8 mouse cellular contexts compared by ENCODE assay signal in the genomic region with DNA sequence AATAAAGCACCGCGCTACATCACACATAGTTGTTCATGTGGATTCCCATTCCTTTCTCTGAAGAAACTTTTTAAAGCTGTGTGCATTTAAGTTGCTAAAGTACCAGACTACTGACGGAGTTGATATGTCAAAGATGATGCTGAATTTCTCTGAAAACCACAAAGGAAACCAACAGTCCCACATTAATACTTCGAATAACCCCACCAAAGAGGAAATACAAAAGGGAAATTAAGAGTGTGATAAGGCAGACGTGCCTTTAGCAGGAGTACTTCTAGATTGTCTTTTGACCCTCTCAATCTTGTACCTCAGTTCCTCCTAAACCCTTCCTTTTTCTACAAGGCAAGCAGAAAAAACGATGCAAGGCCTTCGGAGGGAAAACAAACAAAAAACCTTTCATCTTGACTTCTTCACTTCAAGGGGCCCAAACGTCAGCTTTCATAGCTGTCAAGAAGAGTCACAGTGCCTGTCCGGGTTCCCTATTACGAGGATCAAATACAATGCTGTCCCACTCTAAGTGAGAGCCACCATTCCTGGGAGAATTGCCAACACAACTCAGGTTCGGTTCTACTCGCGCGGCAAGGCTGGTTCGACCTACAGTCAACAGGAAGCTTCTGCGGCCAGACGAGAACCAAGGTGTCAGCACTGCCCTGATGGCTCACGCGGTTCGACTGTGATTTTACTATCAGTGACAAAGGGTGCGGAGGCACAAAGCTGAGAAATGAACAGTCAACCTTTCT. TPM values are rescaled to one million over a fixed set of nuclear protein-coding genes. Genes with fewer than 3 reads are reported as not detected.
DNase-seq lines count a peak whose midpoint lies in the region; ATAC-seq and TF ChIP-seq lines count a peak whose summit lies in the region.

No protein-coding gene starts in this region.

- peak overlapping the region; percentile 67 for H3K4me3 ChIP-seq in cortical plate, adult 2 months (ENCODE audit: insufficient read depth, low read length)
- peak overlapping the region; percentile 74 for H3K4me3 ChIP-seq in heart, embryonic 11.5 days (ENCODE audit: low read depth, low read length)
- H3K4me3 ChIP-seq in kidney, postnatal 0 days (replicated peaks; ENCODE audit: low read depth, low read length), result peak overlapping the region; percentile 95
- H3K4me3 ChIP-seq in lung, embryonic 16.5 days (ENCODE audit: low read length), result peak overlapping the region; percentile 96

- peak overlapping the region; percentile 98 for H3K9ac ChIP-seq in heart, embryonic 11.5 days (ENCODE audit: low read depth, low read length)
- H3K9ac ChIP-seq in kidney, postnatal 0 days (ENCODE audit: low read depth, low read length), result peak overlapping the region; percentile 85
- peak overlapping the region; percentile 94 for H3K9ac ChIP-seq in lung, embryonic 16.5 days (ENCODE audit: low read length)

- 17% methylated on average over 21 of the region's 21 CpGs for WGBS in heart, embryonic 11.5 days (ENCODE audit: insufficient replicate concordance)
- WGBS in kidney, postnatal 0 days, result 15% methylated on average over 21 of the region's 21 CpGs
- 14% methylated on average over 21 of the region's 21 CpGs for WGBS in lung, embryonic 16.5 days

- no peaks in the 10 kb centered on the region for H3K36me3 ChIP-seq in heart, embryonic 11.5 days (ENCODE audit: control insufficient read depth, insufficient read depth, low read length)
- H3K36me3 ChIP-seq in kidney, postnatal 0 days (ENCODE audit: insufficient read depth, low read length), result no peaks in the 10 kb centered on the region
- no peaks in the 10 kb centered on the region for H3K36me3 ChIP-seq in lung, embryonic 16.5 days (ENCODE audit: control insufficient read depth, insufficient read depth, low read length)

- peak; percentile 19; the same call in 1 of the 2 replicates for ATAC-seq in heart, embryonic 11.5 days (replicated peaks; ENCODE audit: insufficient number of reproducible peaks, low FRiP score, low TSS enrichment)
- peak; percentile 26; the same call in 1 of the 2 replicates for ATAC-seq in kidney, postnatal 0 days (replicated peaks; ENCODE audit: low FRiP score, low read depth)
- ATAC-seq in lung, embryonic 16.5 days (ENCODE audit: low read depth), result peak; percentile 37

- intact Hi-C loops in heart, postnatal 25 days (cut with DNase I), result no loop called here

- DNase-seq in heart, adult 8-10 months (ENCODE audit: low spot score), result peak; percentile 52
- DNase-seq in heart, postnatal 25 days (ENCODE audit: low spot score), result no peak
- peak; percentile 54 for DNase-seq in MEL-GATA-1-ER (ENCODE audit: extremely low read depth, low read depth)
- DNase-seq in kidney, postnatal 0 days (ENCODE audit: low spot score), result peak; percentile 65
- DNase-seq in skeletal muscle tissue, adult 2 months (ENCODE audit: low read depth, low spot score), result peak; percentile 13

- H3K27me3 ChIP-seq in heart, embryonic 11.5 days (ENCODE audit: control insufficient read depth, insufficient read depth, low read length), result no peaks in the 10 kb centered on the region
- H3K27me3 ChIP-seq in kidney, postnatal 0 days (ENCODE audit: insufficient read depth, low read length), result no peaks in the 10 kb centered on the region
- no peaks in the 10 kb centered on the region for H3K27me3 ChIP-seq in lung, embryonic 16.5 days (ENCODE audit: control insufficient read depth, insufficient read depth, low read depth, low read length)

- H3K27ac ChIP-seq in cortical plate, adult 2 months (ENCODE audit: insufficient read depth, low read length), result peak overlapping the region; percentile 72; the same call in 1 of the 2 replicates
- peak overlapping the region; percentile 96 for H3K27ac ChIP-seq in heart, embryonic 11.5 days (ENCODE audit: low read depth, low read length)
- peak overlapping the region; percentile 95 for H3K27ac ChIP-seq in kidney, postnatal 0 days
- H3K27ac ChIP-seq in lung, embryonic 16.5 days (ENCODE audit: low read length), result peak overlapping the region; percentile 94

- no peak for TF ChIP-seq CTCF in cortical plate, adult 2 months (IDR thresholded peaks at IDR 0.05; ENCODE audit: extremely low read depth, insufficient read depth, low read length)
- TF ChIP-seq CTCF in kidney, postnatal 0 days (IDR thresholded peaks at IDR 0.05; ENCODE audit: low read depth), result no peak

- H3K4me1 ChIP-seq in cortical plate, adult 2 months (ENCODE audit: control insufficient read depth, insufficient read depth, low read length), result peaks cover 2% of the 10 kb centered on the region; the same call in 1 of the 2 replicates
- H3K4me1 ChIP-seq in heart, embryonic 11.5 days (ENCODE audit: control insufficient read depth, insufficient read depth, low read length), result peaks cover 11% of the 10 kb centered on the region
- H3K4me1 ChIP-seq in kidney, postnatal 0 days (replicated peaks; ENCODE audit: insufficient read depth, low read length), result 0 out of 2 replicates have a peak, but pooled peaks cover 5% of the 10 kb centered on the region
- peaks cover 11% of the 10 kb centered on the region for H3K4me1 ChIP-seq in lung, embryonic 16.5 days (replicated peaks; ENCODE audit: control insufficient read depth, insufficient read depth, low read length)

- H3K9me3 ChIP-seq in heart, embryonic 11.5 days (replicated peaks; ENCODE audit: control insufficient read depth, low read length), result no peaks in the 10 kb centered on the region
- no peaks in the 10 kb centered on the region for H3K9me3 ChIP-seq in kidney, postnatal 0 days (replicated peaks; ENCODE audit: low read length)
- H3K9me3 ChIP-seq in lung, embryonic 16.5 days (ENCODE audit: control insufficient read depth, low read length), result no peaks in the 10 kb centered on the region

- TF ChIP-seq POLR2A in cortical plate, adult 2 months (IDR thresholded peaks at IDR 0.05; ENCODE audit: extremely low read depth, insufficient read depth, low read length), result no peak

- H3K4me2 ChIP-seq in heart, embryonic 11.5 days, result peak overlapping the region; percentile 64
- H3K4me2 ChIP-seq in kidney, postnatal 0 days (ENCODE audit: low read length), result peak overlapping the region; percentile 78
- peak overlapping the region; percentile 80 for H3K4me2 ChIP-seq in lung, embryonic 16.5 days (ENCODE audit: low read depth, low read length)

RNA-seq across cellular contexts. Expression of gene Yes1, which starts 0.7 kb away (rescaled TPM):
- total RNA-seq in heart, adult 8-10 months (2022), result 10 to 100 TPM; 14.7 to 19.0 (median 17.0) TPM
- total RNA-seq in heart, postnatal 25 days (2021), result 10 to 100 TPM; 21.0 to 22.6 TPM
- 5.7 TPM in 2 replicates for polyA plus RNA-seq in cortical plate, adult 2 months (2012; rRNA removed)
- polyA plus RNA-seq in heart, embryonic 11.5 days (2014; fragmentation: Nextera tagmentation; extraction: Ambion mirVana), result 26.2 and 27.4 TPM in 2 replicates
- 25.8 and 28.0 TPM in 2 replicates for polyA plus RNA-seq in kidney, postnatal 0 days (2015; fragmentation: Nextera tagmentation; extraction: Ambion mirVana)
- polyA plus RNA-seq in lung, embryonic 16.5 days (2015; fragmentation: Nextera tagmentation; extraction: Ambion mirVana), result 40.4 and 42.4 TPM in 2 replicates
